Mouse (Mus musculus) midbrain, embryonic 15.5 days (tissue): ENCODE data around the gene Pdzd3. TPM values are rescaled to one million over a fixed set of nuclear protein-coding genes. Genes with fewer than 3 reads are reported as not detected.

ENCODE experiments used
- ATAC-seq: fragments of 200-750 bp; cut with Nextera tagmentation; replicated peaks from 2 replicates; pipeline ENCODE4 v1.8.0; 2017; ENCODE audit warnings: moderate TSS enrichment
- H3K27ac ChIP-seq: fragments of 300-500 bp; sonication (generic); 2 replicates; pipeline ENCODE4 v1.5.1; 2015; ENCODE audit warnings: mild to moderate bottlenecking, inconsistent platforms
- H3K27me3 ChIP-seq: fragments of 300-500 bp; sonication (generic); replicated peaks from 2 replicates; pipeline ENCODE4 v1.6.1; 2015; ENCODE audit warnings: inconsistent platforms
- H3K36me3 ChIP-seq: fragments of 300-500 bp; sonication (generic); replicated peaks from 2 replicates; pipeline ENCODE4 v1.6.1; 2015; ENCODE audit warnings: inconsistent platforms
- H3K4me1 ChIP-seq: fragments of 300-500 bp; sonication (generic); 2 replicates; pipeline ENCODE4 v1.6.1; 2015; ENCODE audit warnings: inconsistent platforms
- H3K4me2 ChIP-seq: fragments of 300-500 bp; sonication (generic); 2 replicates; pipeline ENCODE4 v1.6.1; 2015; ENCODE audit warnings: inconsistent platforms, mild to moderate bottlenecking, moderate library complexity
- H3K4me3 ChIP-seq: fragments of 300-500 bp; sonication (generic); 2 replicates; pipeline ENCODE4 v1.5.1; 2015; ENCODE audit warnings: mild to moderate bottlenecking, inconsistent platforms
- H3K9ac ChIP-seq: fragments of 300-500 bp; sonication (generic); 2 replicates; pipeline ENCODE4 v1.6.1; 2015; ENCODE audit warnings: mild to moderate bottlenecking, inconsistent platforms
- H3K9me3 ChIP-seq: fragments of 300-500 bp; sonication (generic); 2 replicates; pipeline ENCODE4 v1.6.1; 2016; ENCODE audit warnings: inconsistent platforms
- WGBS: fragments of 180-500 bp; shearing (Covaris S2); methylation state at CpG from one replicate; pipeline ENCODE4 v1.1.7; 2015; ENCODE audit warnings: mixed read lengths; 5-methylcytosine and 5-hydroxymethylcytosine counted together
- polyA plus RNA-seq: library from polyadenylated mRNA; unstranded; fragments of >200 nt; fragmentation: Nextera tagmentation; extraction: Ambion mirVana; gene quantifications from 2 replicates; pipeline ENCODE4 v1.2.1, GENCODE M21; 2015

Gene Pdzd3
- polyA plus RNA-seq, 1 experiment from 2014 or later = 0.44 TPM

GRCm38 (mm10) chr9:44268027-44268360 lies 16.7 kb upstream of the Pdzd3 start:
- Histone ChIP-seq H3K4me2 (peak overlapping the region; percentile 57), H3K4me1 (peaks cover 38% of the 10 kb centered on the region), H3K36me3 (no peaks in the 10 kb centered on the region), H3K4me3 (peak overlapping the region; percentile 36), H3K27me3 (no peaks in the 10 kb centered on the region), H3K9me3 (no peaks in the 10 kb centered on the region), H3K27ac (peak overlapping the region; percentile 71), H3K9ac (peak overlapping the region; percentile 39)
- 5% methylated on average over 28 of the region's 28 CpGs for WGBS
- ATAC-seq = peak; percentile 62

- peak overlapping the region; percentile 39 for H3K9ac ChIP-seq
- peak overlapping the region; percentile 36 for H3K4me3 ChIP-seq
- peak overlapping the region; percentile 71 for H3K27ac ChIP-seq
- H3K27me3 ChIP-seq = no peaks in the 10 kb centered on the region
- H3K36me3 ChIP-seq = no peaks in the 10 kb centered on the region
- H3K4me2 ChIP-seq = peak overlapping the region; percentile 57
- ATAC-seq = peak; percentile 17; the same call in 1 of the 2 replicates
- WGBS = 5% methylated on average over 23 of the region's 23 CpGs
- H3K9me3 ChIP-seq = no peaks in the 10 kb centered on the region
- H3K4me1 ChIP-seq = peaks cover 38% of the 10 kb centered on the region
These were observed 16.2 kb upstream of the Pdzd3 start for GRCm38 (mm10) chr9:44267319-44268026.

GRCm38 (mm10) chr9:44266478-44267226 lies 15.4 kb upstream of the Pdzd3 start:
- Histone ChIP-seq H3K4me3 (no peak overlapping the region), H3K27me3 (no peaks in the 10 kb centered on the region), H3K36me3 (no peaks in the 10 kb centered on the region), H3K9ac (no peak overlapping the region), H3K27ac (peak overlapping the region; percentile 71), H3K4me2 (no peak overlapping the region), H3K9me3 (no peaks in the 10 kb centered on the region), H3K4me1 (peaks cover 38% of the 10 kb centered on the region)
- no peak for ATAC-seq
- WGBS = 39% methylated on average over 8 of the region's 8 CpGs

GRCm38 (mm10) chr9:44261388-44261787 lies 10.1 kb upstream of the Pdzd3 start:
- Histone ChIP-seq H3K27ac (no peak overlapping the region), H3K36me3 (no peaks in the 10 kb centered on the region), H3K4me1 (peaks cover 19% of the 10 kb centered on the region), H3K9me3 (no peaks in the 10 kb centered on the region), H3K9ac (no peak overlapping the region), H3K4me2 (no peak overlapping the region), H3K4me3 (no peak overlapping the region), H3K27me3 (no peaks in the 10 kb centered on the region)
- no peak for ATAC-seq
- 86% methylated on average over 14 of the region's 14 CpGs for WGBS

GRCm38 (mm10) chr9:44259014-44259413 lies 7.7 kb upstream of the Pdzd3 start:
- Histone ChIP-seq H3K9me3 (no peaks in the 10 kb centered on the region), H3K4me2 (no peak overlapping the region), H3K27me3 (no peaks in the 10 kb centered on the region), H3K36me3 (no peaks in the 10 kb centered on the region), H3K27ac (no peak overlapping the region), H3K9ac (no peak overlapping the region), H3K4me3 (no peak overlapping the region), H3K4me1 (peaks cover 22% of the 10 kb centered on the region)
- ATAC-seq = no peak
- 75% methylated on average over 10 of the region's 10 CpGs for WGBS

GRCm38 (mm10) chr9:44256213-44256612 lies 4.9 kb upstream of the Pdzd3 start:
- Histone ChIP-seq H3K4me2 (no peak overlapping the region), H3K9ac (no peak overlapping the region), H3K27me3 (no peaks in the 10 kb centered on the region), H3K4me3 (no peak overlapping the region), H3K27ac (peak overlapping the region; percentile 80; the same call in 1 of the 2 replicates), H3K36me3 (no peaks in the 10 kb centered on the region), H3K9me3 (no peaks in the 10 kb centered on the region), H3K4me1 (peaks cover 34% of the 10 kb centered on the region)
- WGBS = 86% methylated on average over 8 of the region's 8 CpGs
- ATAC-seq = no peak

GRCm38 (mm10) chr9:44255136-44255521 lies 3.9 kb upstream of the Pdzd3 start:
- H3K27ac ChIP-seq = peak overlapping the region; percentile 80
- H3K4me2 ChIP-seq = peak overlapping the region; percentile 26
- ATAC-seq = 0 out of 2 replicates have a peak, but pooled peaks have one; percentile 46
- H3K36me3 ChIP-seq = no peaks in the 10 kb centered on the region
- 32% methylated on average over 6 of the region's 6 CpGs for WGBS
- H3K4me3 ChIP-seq = no peak overlapping the region
- H3K4me1 ChIP-seq = peaks cover 39% of the 10 kb centered on the region
- H3K9me3 ChIP-seq = no peaks in the 10 kb centered on the region
- no peaks in the 10 kb centered on the region for H3K27me3 ChIP-seq
- no peak overlapping the region for H3K9ac ChIP-seq

- peak; percentile 82 for ATAC-seq
- Histone ChIP-seq H3K36me3 (no peaks in the 10 kb centered on the region), H3K27ac (peak overlapping the region; percentile 80), H3K4me1 (peaks cover 44% of the 10 kb centered on the region), H3K9ac (no peak overlapping the region), H3K4me3 (no peak overlapping the region), H3K4me2 (peak overlapping the region; percentile 26), H3K9me3 (no peaks in the 10 kb centered on the region), H3K27me3 (no peaks in the 10 kb centered on the region)
- WGBS = 2% methylated on average over 5 of the region's 5 CpGs
These were observed 3.4 kb upstream of the Pdzd3 start for GRCm38 (mm10) chr9:44254508-44255135.

- no peak overlapping the region for H3K9ac ChIP-seq
- H3K4me3 ChIP-seq = no peak overlapping the region
- no peak for ATAC-seq
- no peak overlapping the region for H3K4me2 ChIP-seq
- H3K9me3 ChIP-seq = no peaks in the 10 kb centered on the region
- H3K36me3 ChIP-seq = no peaks in the 10 kb centered on the region
- 62% methylated on average over 6 of the region's 6 CpGs for WGBS
- H3K27me3 ChIP-seq = no peaks in the 10 kb centered on the region
- H3K27ac ChIP-seq = peak overlapping the region; percentile 80
- H3K4me1 ChIP-seq = peaks cover 44% of the 10 kb centered on the region
These were observed 2.2 kb upstream of the Pdzd3 start for GRCm38 (mm10) chr9:44253441-44253840.

GRCm38 (mm10) chr9:44250445-44250844 lies 826 bp downstream of the Pdzd3 start:
- Histone ChIP-seq H3K4me3 (no peak overlapping the region), H3K9ac (no peak overlapping the region)
- ATAC-seq = no peak

GRCm38 (mm10) chr9:44249181-44250146 lies 1.8 kb downstream of the Pdzd3 start:
- 0 out of 2 replicates have a peak overlapping the region, but pooled peaks have one; percentile 3 for H3K4me2 ChIP-seq
- ATAC-seq = peak; percentile 65; the same call in 1 of the 2 replicates
- no peak overlapping the region for H3K4me3 ChIP-seq
- 47% methylated on average over 26 of the region's 26 CpGs for WGBS
- no peak overlapping the region for H3K9ac ChIP-seq
- H3K9me3 ChIP-seq = no peaks in the 10 kb centered on the region
- H3K4me1 ChIP-seq = peaks cover 27% of the 10 kb centered on the region
- no peaks in the 10 kb centered on the region for H3K36me3 ChIP-seq
- no peaks in the 10 kb centered on the region for H3K27me3 ChIP-seq
- H3K27ac ChIP-seq = no peak overlapping the region

More at GRCm38 (mm10) chr9:44250445-44250844, 826 bp downstream of the Pdzd3 start:
- no peaks in the 10 kb centered on the region for H3K27me3 ChIP-seq
- no peak overlapping the region for H3K4me2 ChIP-seq
- H3K36me3 ChIP-seq = no peaks in the 10 kb centered on the region
- 31% methylated on average over 4 of the region's 4 CpGs for WGBS
- peaks cover 36% of the 10 kb centered on the region for H3K4me1 ChIP-seq
- H3K9me3 ChIP-seq = no peaks in the 10 kb centered on the region
- H3K27ac ChIP-seq = no peak overlapping the region
